16 mouse cellular contexts compared by ENCODE assay signal in the genomic region with DNA sequence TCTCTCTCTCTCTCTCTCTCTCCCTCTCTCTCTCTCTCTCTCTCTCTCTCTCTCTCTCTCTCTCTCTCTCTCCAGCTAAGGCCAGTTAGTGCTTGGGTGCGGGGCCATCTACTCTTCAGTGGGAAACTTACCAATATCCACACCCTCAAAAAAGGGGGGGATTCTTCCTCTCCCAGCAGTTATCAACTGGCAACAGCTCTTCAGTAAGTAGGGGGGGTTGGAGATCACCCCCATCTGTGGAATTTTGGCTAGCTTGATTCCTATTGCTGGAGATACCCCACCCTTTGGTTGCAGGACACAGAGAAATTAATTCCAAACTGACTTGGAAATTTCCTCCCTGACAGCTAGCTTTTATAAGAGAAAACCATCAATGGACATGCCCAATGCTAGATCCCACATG.
"Had no signal": no experiment of that assay in that cellular context is flagged by ENCODE, and none has a peak within 500 bp of the region (broad histone marks: within the 10 kb centered on the region; RNA-seq: fewer than 3 reads in every experiment).

No protein-coding gene starts in this region.

- H3K36me3 ChIP-seq: lung, embryonic 15.5 days; midbrain, embryonic 13.5 days; midbrain, embryonic 15.5 days; neural tube, embryonic 12.5 days; stomach, embryonic 15.5 days had no signal

- DNase-seq: lung, adult 2 months; lung, postnatal 14 days; lung, postnatal 36 days; right cerebral cortex, postnatal 14 days; thymus, adult 2 months; thymus, postnatal 25 days; thymus, postnatal 4 days had no signal

- H3K4me2 ChIP-seq: lung, embryonic 15.5 days; midbrain, embryonic 11.5 days; midbrain, embryonic 13.5 days; midbrain, embryonic 15.5 days; neural tube, embryonic 12.5 days; stomach, embryonic 15.5 days had no signal

- H3K4me1 ChIP-seq: neural tube, embryonic 12.5 days had no signal

- H3K27me3 ChIP-seq: lung, embryonic 15.5 days; midbrain, embryonic 13.5 days; midbrain, embryonic 15.5 days; neural tube, embryonic 12.5 days; stomach, embryonic 15.5 days had no signal

- H3K9ac ChIP-seq: lung, embryonic 15.5 days; midbrain, embryonic 13.5 days; midbrain, embryonic 15.5 days; neural tube, embryonic 12.5 days; stomach, embryonic 15.5 days had no signal

- ATAC-seq: lung, postnatal 0 days; midbrain, embryonic 13.5 days; midbrain, embryonic 15.5 days had no signal

- H3K4me3 ChIP-seq: lung, embryonic 15.5 days; midbrain, embryonic 13.5 days; midbrain, embryonic 15.5 days; neural tube, embryonic 12.5 days; stomach, embryonic 15.5 days had no signal

- H3K27ac ChIP-seq: lung, embryonic 15.5 days; macrophage; midbrain, embryonic 13.5 days; midbrain, embryonic 15.5 days; neural tube, embryonic 12.5 days; stomach, embryonic 15.5 days; stomach, postnatal 0 days had no signal

- H3K9me3 ChIP-seq: lung, embryonic 15.5 days; midbrain, embryonic 13.5 days; midbrain, embryonic 15.5 days; neural tube, embryonic 12.5 days; stomach, embryonic 15.5 days had no signal
